Mouse (Mus musculus) mouse trophoblast stem cell (cell line): ENCODE measurements around the gene Crlf1.

Experiments used
- in situ Hi-C, 2 experiments: fragments of 300-500 bp; cut with MseI, MboI; formaldehyde crosslinking; loops; 2 replicates in 1 of 2; 3 replicates in 1 of 2; pipeline ENCODE4 v1.15.1; 2025

Gene Crlf1

DNA sequence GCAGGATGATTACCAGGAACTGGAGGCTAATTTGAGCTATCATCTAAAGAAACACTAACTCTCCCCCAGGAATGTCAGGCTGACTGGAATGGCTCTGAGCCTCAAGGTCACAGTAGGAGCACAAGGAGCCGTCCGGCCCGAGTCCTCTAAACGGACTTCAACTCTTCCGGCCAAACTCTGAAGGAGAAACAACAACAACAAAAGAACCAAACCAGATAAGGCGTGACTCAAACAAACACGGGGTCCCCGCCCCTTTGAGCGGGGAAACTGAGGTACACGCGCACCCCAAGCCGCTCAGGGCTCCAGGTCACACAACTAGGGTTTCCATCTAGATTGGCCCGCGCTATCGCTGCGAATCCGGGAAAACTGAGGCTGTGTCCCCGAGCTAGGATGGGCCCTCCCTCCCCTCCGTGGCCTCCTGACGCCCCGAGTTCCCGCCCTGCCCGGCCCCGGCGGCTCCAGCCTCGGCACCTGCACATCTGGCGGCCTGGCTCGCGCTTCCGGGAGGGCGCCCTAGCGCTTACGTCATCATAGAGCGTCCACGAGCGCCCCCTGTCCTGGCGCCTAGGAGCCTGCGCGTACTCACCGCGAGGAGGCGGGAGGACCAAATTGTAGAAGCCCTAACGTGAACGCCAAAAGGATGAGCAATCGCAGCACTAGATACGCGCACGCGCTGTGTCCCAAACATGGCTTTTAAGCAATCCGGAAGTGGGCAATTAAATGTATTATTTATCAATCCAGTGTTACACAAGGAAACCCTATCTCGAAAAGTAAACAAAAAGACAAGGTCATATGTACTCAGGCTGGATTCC, 29.8 kb downstream of the Crlf1 start:
- in situ Hi-C loops, result no loop called here

DNA sequence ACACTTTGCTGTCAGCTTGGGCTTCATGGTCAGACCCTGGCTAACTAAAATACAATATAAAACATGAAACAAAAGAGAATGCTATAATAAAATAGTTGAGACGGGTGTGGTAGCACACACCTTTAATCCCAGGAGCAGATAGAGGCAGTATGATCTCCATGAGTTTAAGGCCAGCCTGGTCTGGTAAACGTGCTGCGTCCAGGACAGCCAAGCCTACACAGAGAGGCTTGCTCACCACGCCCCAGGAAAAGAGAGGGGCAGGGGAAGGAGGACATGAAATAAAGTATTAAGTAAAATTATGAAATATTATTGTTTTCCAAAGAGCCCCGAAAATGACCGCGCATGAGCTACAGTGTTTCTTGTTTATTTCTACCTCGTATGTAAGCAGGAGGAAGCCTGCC, 34.2 kb downstream of the Crlf1 start:
- in situ Hi-C loops, result no loop called here

- in situ Hi-C loops, result no loop called here
These were observed 34.7 kb downstream of the Crlf1 start, which contains the start of the genes Fkbp8 and Kxd1 for GRCm38 (mm10) chr8:70527512-70528181. Gene Fkbp8 (plus strand): TSS chr8:70527724. Gene Kxd1 (minus strand): TSS chr8:70527956.

DNA sequence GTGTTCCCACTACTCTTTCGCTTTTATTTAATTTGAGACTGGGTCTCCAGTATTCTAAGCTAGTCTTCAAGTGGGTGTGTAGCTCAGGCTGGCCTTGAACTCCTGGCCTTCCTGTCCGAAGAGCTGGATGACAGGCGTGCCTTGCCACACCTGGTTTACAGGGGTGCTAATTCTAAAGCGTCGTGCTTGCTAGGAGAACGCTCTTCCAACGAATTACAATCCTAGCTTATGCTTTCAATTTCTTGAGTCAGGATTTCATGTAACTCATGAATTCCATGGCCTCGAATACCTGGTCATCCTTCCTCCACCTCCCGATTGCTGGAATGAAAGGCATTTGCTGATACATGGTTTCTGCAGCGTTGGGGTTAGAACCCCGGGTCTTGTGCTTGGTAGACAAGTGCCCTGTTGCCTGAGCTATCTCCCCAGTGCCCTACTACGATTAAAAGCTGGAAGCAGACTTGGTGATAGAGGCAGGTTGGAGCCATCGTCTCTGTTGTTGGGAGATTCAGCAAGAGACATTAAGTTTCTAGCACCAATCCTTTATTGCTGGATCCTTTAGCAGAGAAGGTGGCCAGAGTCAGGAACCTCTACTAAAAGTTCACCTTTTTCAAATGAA, 35.3 kb downstream of the Crlf1 start:
- in situ Hi-C loops, result no loop called here

DNA sequence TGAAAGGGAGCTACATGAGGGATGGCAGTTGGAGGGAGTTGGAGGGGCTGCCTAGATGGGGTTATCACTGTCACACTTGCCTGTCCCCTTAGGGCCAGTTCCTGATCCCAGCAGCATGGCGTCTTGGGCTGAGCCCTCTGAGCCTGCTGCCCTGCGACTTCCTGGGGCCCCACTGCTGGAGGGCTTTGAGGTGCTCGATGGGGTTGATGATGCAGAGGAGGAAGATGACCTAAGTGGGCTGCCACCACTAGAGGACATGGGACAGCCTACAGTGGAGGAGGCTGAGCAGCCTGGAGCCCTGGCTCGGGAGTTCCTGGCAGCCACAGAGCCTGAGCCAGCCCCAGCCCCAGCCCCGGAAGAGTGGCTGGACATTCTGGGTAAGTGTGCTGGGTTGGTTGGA, 36.3 kb downstream of the Crlf1 start:
- in situ Hi-C loops, result no loop called here

DNA sequence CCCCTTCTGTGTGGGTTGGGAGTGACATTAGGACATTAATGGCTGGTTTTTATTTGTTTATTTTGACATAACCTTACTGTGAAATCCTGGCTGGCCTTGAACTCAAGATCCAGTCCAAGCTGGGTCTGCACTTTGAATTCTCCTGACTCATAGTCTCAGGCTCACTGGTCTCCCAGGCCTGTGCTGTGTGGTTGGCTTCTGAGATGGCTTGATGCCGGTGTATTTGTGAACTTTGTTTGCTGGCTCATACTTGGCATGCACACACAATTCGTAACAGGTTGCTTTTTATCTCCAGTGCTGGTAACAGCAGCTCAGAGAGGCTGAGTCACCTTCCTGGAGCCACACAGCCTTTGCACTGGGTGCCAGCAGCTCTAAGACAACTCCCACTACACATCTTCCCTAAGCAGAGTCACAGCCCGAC, 36.8 kb downstream of the Crlf1 start:
- in situ Hi-C loops, result no loop called here

DNA sequence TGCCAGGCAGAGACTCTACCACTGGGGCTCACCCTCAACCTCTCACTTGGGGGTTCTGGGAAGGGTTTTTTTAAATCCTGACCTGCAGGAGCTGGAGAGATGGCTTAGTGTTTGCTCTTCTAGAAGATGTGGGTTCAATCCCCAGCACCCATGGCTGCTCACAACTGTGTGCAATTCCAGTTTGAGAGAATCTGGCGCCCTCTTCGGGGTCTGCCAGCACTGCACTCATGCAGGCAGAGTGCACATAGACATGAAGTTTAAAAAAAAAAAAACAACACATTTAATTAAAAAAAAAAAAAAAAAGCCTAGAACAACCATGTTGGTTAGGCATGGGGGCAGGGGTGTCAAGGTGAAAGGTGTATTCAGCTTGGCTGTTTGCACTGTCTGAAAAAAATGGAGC, 37.4 kb downstream of the Crlf1 start:
- in situ Hi-C loops, result no loop called here

DNA sequence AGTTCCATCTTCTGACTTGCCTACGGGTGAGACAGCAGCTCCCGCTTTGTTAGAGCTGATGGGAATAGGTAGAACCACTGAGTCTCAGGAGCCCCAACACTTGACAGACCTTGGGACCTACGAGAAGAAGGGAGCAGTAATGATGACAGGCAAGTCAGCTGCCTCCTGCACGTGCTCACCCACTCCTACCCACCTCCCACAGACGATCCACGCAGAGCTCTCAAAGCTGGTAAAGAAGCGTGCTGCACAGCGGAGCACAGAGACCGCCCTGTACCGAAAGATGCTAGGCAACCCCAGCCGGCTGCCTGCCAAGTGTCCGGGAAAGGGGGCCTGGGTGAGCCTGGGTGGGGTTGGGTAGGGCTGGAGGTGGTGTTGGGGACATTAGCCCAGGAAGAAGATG, 41.3 kb downstream of the Crlf1 start:
- in situ Hi-C loops, result no loop called here

DNA sequence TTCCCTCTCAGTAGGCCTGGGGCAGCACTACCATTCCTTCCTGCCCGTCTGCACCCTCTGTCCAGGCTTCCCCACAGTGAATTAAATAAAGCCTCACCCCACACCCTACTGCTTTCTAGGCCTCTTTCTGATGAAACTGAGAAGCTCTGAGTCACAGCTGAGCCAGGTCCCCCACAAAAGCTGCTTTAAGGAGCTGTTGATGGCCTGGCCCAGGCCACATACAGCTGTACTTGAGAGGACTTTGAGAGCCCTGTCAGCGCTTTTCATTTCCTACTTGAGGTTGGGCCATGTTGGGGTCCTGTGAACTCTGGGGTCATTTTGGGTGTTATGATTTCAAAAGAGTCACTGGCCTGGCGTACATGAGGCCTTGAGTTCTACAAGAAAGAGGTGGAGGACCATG, 42.3 kb downstream of the Crlf1 start:
- in situ Hi-C loops, result no loop called here

GRCm38 (mm10) chr8:70535701-70536100, 42.7 kb downstream of the Crlf1 start:
- in situ Hi-C loops, result no loop called here

- in situ Hi-C loops, result no loop called here
These were observed 45.1 kb downstream of the Crlf1 start for GRCm38 (mm10) chr8:70538024-70538579.

GRCm38 (mm10) chr8:70538633-70539076, 45.7 kb downstream of the Crlf1 start:
- in situ Hi-C loops, result no loop called here

GRCm38 (mm10) chr8:70539077-70539813, 46.3 kb downstream of the Crlf1 start, which contains the start of gene Ell:
Gene Ell (plus strand): TSS chr8:70539457.
- in situ Hi-C loops, result no loop called here

DNA sequence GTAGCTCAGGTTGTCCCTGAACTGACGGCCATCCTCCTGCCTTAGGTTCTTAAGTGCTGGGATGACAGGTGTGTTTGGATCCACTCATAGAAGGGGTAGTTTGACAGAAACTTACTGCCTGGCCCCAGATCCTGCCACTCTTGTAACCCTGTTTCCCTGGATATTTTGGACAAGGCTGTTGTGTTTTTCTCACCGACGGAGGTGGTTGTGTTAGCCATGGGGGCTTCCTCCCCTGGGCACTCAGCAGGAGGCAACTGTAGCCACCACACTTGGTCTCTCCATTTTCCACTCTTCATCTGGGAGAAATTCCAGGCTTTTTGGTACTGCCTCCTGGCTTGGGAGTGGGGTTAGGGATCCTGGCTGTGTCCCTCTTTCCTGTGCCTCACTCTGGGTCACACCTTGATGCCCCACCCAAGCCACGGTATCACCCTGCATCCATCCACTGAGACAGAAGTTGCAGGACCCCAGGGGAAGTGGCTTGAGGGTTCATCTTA, 47.1 kb downstream of the Crlf1 start:
- in situ Hi-C loops, result no loop called here

DNA sequence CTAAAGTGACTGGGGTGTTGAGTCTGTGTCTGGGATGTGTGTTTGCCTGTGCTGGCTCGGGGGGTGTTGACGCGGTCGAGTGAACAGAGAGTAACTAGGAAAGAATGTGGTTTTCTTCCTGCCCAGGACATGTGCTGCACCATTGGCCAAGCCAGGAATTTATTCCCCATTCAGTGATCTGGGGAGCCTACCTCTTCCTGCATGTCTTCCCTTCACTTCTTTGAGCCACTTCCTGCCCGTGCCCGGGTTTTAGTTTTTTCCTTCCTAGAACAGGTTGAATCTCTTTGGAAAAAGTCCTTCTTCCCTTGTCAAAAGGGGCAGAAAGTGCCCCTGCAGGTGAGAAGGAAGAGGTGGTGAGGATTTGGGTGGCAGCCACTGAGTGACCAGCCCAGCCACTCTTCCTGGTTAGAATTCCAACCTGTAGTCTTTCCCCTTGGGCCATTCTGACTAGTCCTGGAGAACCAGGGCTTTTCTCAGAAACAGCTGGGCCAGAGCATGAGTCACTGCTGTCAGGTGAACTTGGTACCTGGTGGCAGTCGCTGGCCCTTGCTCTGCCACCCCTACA, 47.6 kb downstream of the Crlf1 start:
- in situ Hi-C loops, result no loop called here

- in situ Hi-C loops, result no loop called here
These were observed 48.1 kb downstream of the Crlf1 start for GRCm38 (mm10) chr8:70541081-70541480.

DNA sequence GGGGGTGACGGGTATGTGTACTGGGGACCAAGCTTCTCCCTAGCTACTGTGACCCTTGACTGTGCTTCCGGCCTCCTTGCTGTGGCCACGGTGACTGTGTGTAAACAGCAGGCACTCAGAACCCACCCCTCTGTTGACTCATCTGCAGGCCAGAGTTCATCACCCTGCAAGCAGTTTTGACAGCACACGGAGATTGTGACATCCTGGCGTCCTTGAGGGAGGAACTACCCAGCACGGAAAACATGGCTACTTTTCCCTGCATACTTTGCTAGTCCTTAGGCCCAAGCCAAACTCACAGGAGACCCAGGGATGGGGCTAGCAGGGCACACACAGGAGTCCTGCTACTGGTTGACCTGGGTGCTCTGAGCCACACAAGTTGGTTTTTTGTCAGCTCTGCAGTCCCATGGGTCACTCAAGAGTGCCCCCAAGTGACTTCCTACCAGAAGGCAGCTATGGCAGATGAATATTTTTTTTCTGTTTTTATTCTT, 51.3 kb downstream of the Crlf1 start:
- in situ Hi-C loops, result no loop called here

- in situ Hi-C loops, result loop anchor here in 1 of 2 experiments (5.0 kb wide), 1 partner anchor 41 kb away; no protein-coding TSS in a partner anchor
These were observed 53.5 kb downstream of the Crlf1 start for GRCm38 (mm10) chr8:70546412-70546811.

GRCm38 (mm10) chr8:70547762-70548161, 54.8 kb downstream of the Crlf1 start:
- in situ Hi-C loops, result loop anchor here in 1 of 2 experiments (5.0 kb wide), 1 partner anchor 40 kb away; no protein-coding TSS in a partner anchor

DNA sequence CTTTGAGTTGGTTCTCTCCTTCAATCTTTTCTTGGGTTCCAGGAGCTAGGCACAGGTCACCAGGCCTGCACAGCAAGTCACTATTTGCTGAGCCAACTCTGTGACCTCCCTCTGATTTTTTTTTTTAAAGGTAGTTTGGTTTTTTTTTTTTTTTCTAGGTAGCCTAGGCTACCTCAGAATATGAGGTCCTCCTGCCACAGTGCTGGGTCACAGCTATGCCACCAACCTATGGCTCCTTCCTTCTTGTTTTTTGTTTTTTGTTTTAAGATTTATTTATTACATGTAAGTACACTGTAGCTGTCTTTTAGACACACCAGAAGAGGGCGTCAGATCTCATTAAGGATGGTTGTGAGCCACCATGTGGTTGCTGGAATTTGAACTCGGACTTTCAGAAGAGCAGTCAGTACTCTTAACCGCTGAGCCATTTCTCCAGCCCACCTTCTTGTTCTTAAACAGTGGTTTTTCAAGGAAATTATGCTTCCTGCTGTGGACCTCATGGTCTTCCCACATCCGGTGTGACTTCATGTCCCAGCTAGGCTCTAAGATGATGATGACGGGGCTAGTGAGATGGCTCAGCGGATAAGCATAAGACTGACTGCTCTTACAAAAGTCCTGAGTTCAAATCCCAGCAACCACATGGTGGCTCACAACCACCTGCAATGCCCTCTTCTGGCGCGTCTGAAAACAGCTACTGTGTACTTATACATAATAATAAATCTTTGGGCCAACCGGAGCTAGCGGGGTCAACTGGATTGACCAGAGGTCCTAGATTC, 56.6 kb downstream of the Crlf1 start:
- in situ Hi-C loops, result loop anchor here in 1 of 2 experiments (5.0 kb wide), 1 partner anchor 38 kb away; no protein-coding TSS in a partner anchor
